Mouse (Mus musculus) heart, embryonic 10.5 days (tissue): Measurements from ENCODE around the gene Trub1. TPM values are rescaled to one million over a fixed set of nuclear protein-coding genes. Genes with fewer than 3 reads are reported as not detected.

ENCODE experiments used
- DNase-seq: peaks from one replicate; pipeline ENCODE4 v3.0.0-alpha.2; 2017; ENCODE audit warnings: low spot score
- H3K27ac ChIP-seq: fragments of 300-500 bp; sonication (generic); 2 replicates; pipeline ENCODE4 v1.5.1; 2016; ENCODE audit warnings: mild to moderate bottlenecking
- H3K27me3 ChIP-seq: fragments of 300-500 bp; sonication (generic); 2 replicates; pipeline ENCODE4 v1.6.1; 2016; ENCODE audit warnings: mild to moderate bottlenecking; ENCODE audit not compliant: poor library complexity, insufficient read depth, severe bottlenecking
- H3K36me3 ChIP-seq: fragments of 300-500 bp; sonication (generic); 2 replicates; pipeline ENCODE4 v1.6.1; 2016; ENCODE audit warnings: mild to moderate bottlenecking, moderate library complexity
- H3K4me1 ChIP-seq: fragments of 300-500 bp; sonication (generic); 2 replicates; pipeline ENCODE4 v1.6.1; 2016; ENCODE audit warnings: mild to moderate bottlenecking
- H3K4me3 ChIP-seq: fragments of 300-500 bp; sonication (generic); 2 replicates; pipeline ENCODE4 v1.5.1; 2016; ENCODE audit warnings: mild to moderate bottlenecking, moderate library complexity
- H3K9me3 ChIP-seq: fragments of 300-500 bp; sonication (generic); 2 replicates; pipeline ENCODE4 v1.6.1; 2016; ENCODE audit warnings: mild to moderate bottlenecking, moderate library complexity
- WGBS: fragments of 180-500 bp; shearing (Covaris S2); methylation state at CpG from one replicate; pipeline ENCODE4 v1.1.7; 2016; 5-methylcytosine and 5-hydroxymethylcytosine counted together
- polyA plus RNA-seq: library from polyadenylated mRNA; unstranded; fragments of >200 nt; fragmentation: Nextera tagmentation; extraction: Ambion mirVana; gene quantifications from 2 replicates; pipeline ENCODE4 v1.2.1, GENCODE M21; 2016

Trub1 gene
- polyA plus RNA-seq, 1 experiment from 2014 or later = 21.5 TPM

DNA sequence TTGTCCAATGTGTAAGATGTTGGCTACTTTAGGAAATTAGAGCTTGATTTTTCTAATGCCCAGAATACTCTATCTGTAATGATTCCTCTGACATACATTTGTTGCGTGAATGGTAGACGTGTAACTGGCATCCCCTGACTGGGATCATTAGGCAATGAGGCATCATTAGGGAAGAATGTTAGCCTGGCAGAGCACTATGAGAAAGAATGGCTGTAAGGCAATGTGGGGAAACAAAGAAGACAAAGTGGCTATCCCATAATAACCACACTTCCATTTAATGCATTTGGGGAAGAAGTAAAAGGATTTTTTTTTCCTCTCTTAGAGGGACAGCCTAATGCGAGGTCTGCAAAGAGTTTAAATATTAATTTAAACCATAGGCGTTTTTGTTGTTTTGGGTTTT, 950 bp upstream of the Trub1 start:
- Histone ChIP-seq H3K27me3 (no peaks in the 10 kb centered on the region), H3K27ac (no peak overlapping the region), H3K4me3 (no peak overlapping the region), H3K9me3 (no peaks in the 10 kb centered on the region), H3K36me3 (no peaks in the 10 kb centered on the region), H3K4me1 (peaks cover 5% of the 10 kb centered on the region; the same call in 1 of the 2 replicates)
- WGBS = 85% methylated on average over 4 of the region's 4 CpGs
- DNase-seq = no peak

DNA sequence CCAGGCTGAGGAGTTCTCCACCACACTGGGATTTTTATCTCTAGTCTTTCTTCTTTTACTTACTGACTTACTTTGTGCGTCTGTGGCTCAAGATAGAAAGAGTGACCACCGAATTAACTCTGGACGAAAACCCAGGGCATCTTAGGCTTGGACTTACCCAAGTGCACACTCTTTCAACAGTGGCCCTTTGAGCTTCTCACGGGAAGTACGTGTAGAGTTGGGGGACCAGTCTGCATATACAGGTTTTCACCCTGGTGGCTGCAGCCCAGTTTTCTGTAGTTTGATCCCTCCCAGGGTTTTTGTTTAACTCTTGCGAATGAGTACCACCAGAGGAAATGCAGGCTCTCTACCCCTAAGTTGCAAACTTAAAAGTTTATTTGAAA, 497 bp downstream of the Trub1 start:
- DNase-seq = no peak
- Histone ChIP-seq H3K27ac (peak overlapping the region; percentile 90), H3K4me3 (peak overlapping the region; percentile 90), H3K9me3 (no peaks in the 10 kb centered on the region), H3K36me3 (peaks cover 3% of the 10 kb centered on the region; the same call in 1 of the 2 replicates), H3K27me3 (no peaks in the 10 kb centered on the region), H3K4me1 (peaks cover 5% of the 10 kb centered on the region; the same call in 1 of the 2 replicates)
- WGBS = 8% methylated on average over 6 of the region's 6 CpGs

- H3K27me3 ChIP-seq = no peaks in the 10 kb centered on the region
- 91% methylated on average over 25 of the region's 25 CpGs for WGBS
These were observed 2.7 kb downstream of the Trub1 start for GRCm38 (mm10) chr19:57455286-57455960.

GRCm38 (mm10) chr19:57457075-57457474, 4.4 kb downstream of the Trub1 start:
- H3K4me1 ChIP-seq = peaks cover 5% of the 10 kb centered on the region; the same call in 1 of the 2 replicates
- no peak overlapping the region for H3K27ac ChIP-seq
- 80% methylated on average over 2 of the region's 2 CpGs for WGBS
- H3K9me3 ChIP-seq = no peaks in the 10 kb centered on the region
- H3K27me3 ChIP-seq = no peaks in the 10 kb centered on the region
- H3K36me3 ChIP-seq = peaks cover 28% of the 10 kb centered on the region
- DNase-seq = no peak
- no peak overlapping the region for H3K4me3 ChIP-seq

More at GRCm38 (mm10) chr19:57455286-57455960, 2.7 kb downstream of the Trub1 start:
- Histone ChIP-seq H3K4me1 (peaks cover 5% of the 10 kb centered on the region; the same call in 1 of the 2 replicates), H3K27ac (no peak overlapping the region), H3K9me3 (no peaks in the 10 kb centered on the region), H3K4me3 (no peak overlapping the region), H3K36me3 (peaks cover 17% of the 10 kb centered on the region)
- no peak for DNase-seq

GRCm38 (mm10) chr19:57463741-57464140, 11.0 kb downstream of the Trub1 start:
- peaks cover 52% of the 10 kb centered on the region for H3K36me3 ChIP-seq
- H3K27ac ChIP-seq = no peak overlapping the region
- no peaks in the 10 kb centered on the region for H3K27me3 ChIP-seq
- H3K4me3 ChIP-seq = no peak overlapping the region
- 90% methylated on average over 8 of the region's 8 CpGs for WGBS
- no peaks in the 10 kb centered on the region for H3K4me1 ChIP-seq
- DNase-seq = no peak
- H3K9me3 ChIP-seq = no peaks in the 10 kb centered on the region

- H3K36me3 ChIP-seq = peaks cover 57% of the 10 kb centered on the region
- no peaks in the 10 kb centered on the region for H3K4me1 ChIP-seq
- WGBS = 88% methylated on average over 7 of the region's 7 CpGs
- no peak overlapping the region for H3K4me3 ChIP-seq
- DNase-seq = no peak
- no peaks in the 10 kb centered on the region for H3K27me3 ChIP-seq
- no peaks in the 10 kb centered on the region for H3K9me3 ChIP-seq
- H3K27ac ChIP-seq = no peak overlapping the region
These were observed 13.0 kb downstream of the Trub1 start for GRCm38 (mm10) chr19:57465742-57466141.

DNA sequence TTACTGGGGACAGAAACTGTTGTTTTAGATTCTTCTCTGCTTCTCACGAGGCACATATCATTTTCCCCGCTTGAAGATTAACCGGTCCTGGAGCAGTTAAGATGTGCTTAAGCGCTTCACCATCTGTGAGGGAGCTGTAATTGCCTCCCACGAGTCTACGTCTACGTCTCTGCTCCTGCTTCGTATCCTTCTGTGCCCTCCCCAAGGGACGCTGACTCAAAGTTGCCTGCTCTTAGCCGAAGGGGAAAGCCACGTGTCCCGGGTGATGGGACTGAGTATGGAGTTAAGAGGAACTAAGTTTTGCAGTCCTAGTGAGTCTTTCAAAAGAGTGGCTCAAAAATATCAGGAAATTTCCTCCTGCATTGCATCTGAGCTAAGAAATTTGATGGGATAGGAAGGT, 18.3 kb downstream of the Trub1 start:
- no peak for DNase-seq
- Histone ChIP-seq H3K4me1 (peaks cover 28% of the 10 kb centered on the region), H3K4me3 (no peak overlapping the region), H3K9me3 (no peaks in the 10 kb centered on the region), H3K36me3 (peaks cover 35% of the 10 kb centered on the region), H3K27me3 (no peaks in the 10 kb centered on the region), H3K27ac (no peak overlapping the region)
- WGBS = 91% methylated on average over 12 of the region's 12 CpGs

DNA sequence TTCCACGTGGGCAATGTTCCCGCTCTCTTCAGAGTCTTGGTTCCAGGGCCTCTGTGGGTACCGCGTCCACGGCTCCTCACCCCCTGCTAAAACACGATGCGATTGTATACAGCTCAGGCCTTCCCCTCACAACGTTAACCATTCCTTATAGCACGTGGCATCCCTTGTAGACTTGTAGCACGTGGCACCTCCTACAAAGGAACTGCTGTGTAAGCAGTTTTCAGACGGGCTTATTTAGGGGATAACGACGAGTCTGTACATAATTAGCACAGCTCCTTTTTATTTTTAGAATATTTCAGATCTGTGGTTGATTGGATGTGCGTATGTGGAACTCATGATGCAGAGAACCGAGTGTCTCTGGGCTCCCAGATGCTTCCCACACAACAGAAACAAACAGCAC, 19.5 kb downstream of the Trub1 start:
- peaks cover 27% of the 10 kb centered on the region for H3K36me3 ChIP-seq
- WGBS = 91% methylated on average over 15 of the region's 15 CpGs
- no peak overlapping the region for H3K27ac ChIP-seq
- H3K9me3 ChIP-seq = no peaks in the 10 kb centered on the region
- no peaks in the 10 kb centered on the region for H3K27me3 ChIP-seq
- DNase-seq = no peak
- peaks cover 33% of the 10 kb centered on the region for H3K4me1 ChIP-seq
- H3K4me3 ChIP-seq = no peak overlapping the region

GRCm38 (mm10) chr19:57473301-57473700, 20.6 kb downstream of the Trub1 start:
- Histone ChIP-seq H3K27me3 (no peaks in the 10 kb centered on the region), H3K4me3 (no peak overlapping the region), H3K36me3 (peaks cover 23% of the 10 kb centered on the region), H3K4me1 (peaks cover 33% of the 10 kb centered on the region), H3K27ac (0 out of 2 replicates have a peak overlapping the region, but pooled peaks have one; percentile 7), H3K9me3 (no peaks in the 10 kb centered on the region)
- DNase-seq = no peak
- WGBS = 51% methylated on average over 16 of the region's 16 CpGs

DNA sequence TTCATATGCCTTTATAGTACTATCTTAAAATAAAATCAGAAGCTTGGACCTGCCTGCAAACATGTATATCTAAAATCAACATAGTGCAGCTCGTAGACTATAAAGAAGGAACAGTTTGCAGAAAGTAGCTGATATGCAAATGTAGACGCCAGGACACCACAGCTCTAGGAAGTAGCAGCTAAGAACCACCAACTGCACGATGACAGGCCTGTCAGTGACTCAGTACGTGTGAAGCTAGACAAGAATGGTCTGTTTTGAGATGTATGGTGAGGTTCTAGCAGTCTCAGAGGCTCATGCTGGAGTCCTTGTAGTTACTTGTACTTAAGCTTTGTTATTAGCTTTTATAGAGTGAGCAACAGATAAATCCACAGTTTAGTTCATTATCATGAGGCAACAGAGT, 22.6 kb downstream of the Trub1 start:
- Histone ChIP-seq H3K27me3 (no peaks in the 10 kb centered on the region), H3K4me1 (peaks cover 33% of the 10 kb centered on the region), H3K4me3 (no peak overlapping the region), H3K36me3 (0 out of 2 replicates have a peak, but pooled peaks cover 5% of the 10 kb centered on the region), H3K27ac (no peak overlapping the region), H3K9me3 (no peaks in the 10 kb centered on the region)
- WGBS = 45% methylated on average over 4 of the region's 4 CpGs
- DNase-seq = no peak

DNA sequence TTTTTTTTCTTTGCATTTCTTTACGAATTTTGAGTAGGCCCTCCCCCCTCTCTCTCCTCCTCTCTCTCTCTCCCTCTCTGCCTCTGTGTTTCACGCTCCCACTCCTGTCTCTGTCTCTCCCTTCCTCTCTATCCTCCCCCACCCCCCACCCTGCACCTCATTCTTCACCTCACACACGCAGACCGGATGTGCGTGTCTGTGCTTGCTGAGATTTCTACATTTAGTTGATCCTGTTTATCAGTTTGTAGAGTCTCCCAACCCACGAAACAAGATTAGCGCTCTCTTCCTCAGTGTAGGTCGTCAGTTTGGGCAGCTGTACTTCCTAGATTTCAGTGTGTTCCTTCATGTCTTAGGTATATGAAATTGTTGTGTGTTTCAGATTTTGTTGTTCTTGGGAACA, 24.6 kb downstream of the Trub1 start:
- no peak for DNase-seq
- Histone ChIP-seq H3K27ac (no peak overlapping the region), H3K27me3 (no peaks in the 10 kb centered on the region), H3K4me1 (peaks cover 33% of the 10 kb centered on the region), H3K9me3 (no peaks in the 10 kb centered on the region), H3K4me3 (no peak overlapping the region), H3K36me3 (0 out of 2 replicates have a peak, but pooled peaks cover 5% of the 10 kb centered on the region)
- 41% methylated on average over 8 of the region's 8 CpGs for WGBS

- 88% methylated on average over 11 of the region's 11 CpGs for WGBS
- no peak for DNase-seq
- no peaks in the 10 kb centered on the region for H3K27me3 ChIP-seq
- peaks cover 26% of the 10 kb centered on the region for H3K4me1 ChIP-seq
- no peaks in the 10 kb centered on the region for H3K9me3 ChIP-seq
- no peak overlapping the region for H3K27ac ChIP-seq
- 0 out of 2 replicates have a peak, but pooled peaks cover 5% of the 10 kb centered on the region for H3K36me3 ChIP-seq
- H3K4me3 ChIP-seq = no peak overlapping the region
These were observed 25.3 kb downstream of the Trub1 start for GRCm38 (mm10) chr19:57478056-57478455.

- WGBS = 82% methylated on average over 8 of the region's 8 CpGs
- Histone ChIP-seq H3K4me1 (peaks cover 12% of the 10 kb centered on the region; the same call in 1 of the 2 replicates), H3K4me3 (no peak overlapping the region), H3K27ac (0 out of 2 replicates have a peak overlapping the region, but pooled peaks have one; percentile 3), H3K36me3 (peaks cover 12% of the 10 kb centered on the region), H3K27me3 (no peaks in the 10 kb centered on the region), H3K9me3 (no peaks in the 10 kb centered on the region)
- no peak for DNase-seq
These were observed 27.4 kb downstream of the Trub1 start for GRCm38 (mm10) chr19:57479886-57480655.
